Mouse (Mus musculus): ENCODE results near the gene Trit1.

GRCm38 (mm10) chr4:123041131-123041530, 24.7 kb downstream of the Trit1 start:
- no peak for TF ChIP-seq GATA1 (IDR thresholded peaks at IDR 0.05; ENCODE audit: low read length)
- no peak for TF ChIP-seq TAL1 (IDR thresholded peaks at IDR 0.05; ENCODE audit: low read length)
